Mouse (Mus musculus): Measurements from ENCODE around the gene Ap1s3.

- TF ChIP-seq CTCF (IDR thresholded peaks at IDR 0.05; ENCODE audit: low read depth) (no peak), EP300 (IDR thresholded peaks at IDR 0.05; ENCODE audit: low read depth) (no peak)
Measured at GRCm38 (mm10) chr1:79706707-79707106, 34.9 kb upstream of the Ap1s3 start.

Measured in liver, postnatal 0 days (tissue).